Mouse (Mus musculus): ENCODE data around the gene Smim4. TPM values are rescaled to one million over a fixed set of nuclear protein-coding genes. Genes with fewer than 3 reads are reported as not detected.

The Smim4 gene
- 59.3 and 61.1 TPM in 2 replicates for polyA plus RNA-seq (2015; fragmentation: Nextera tagmentation; extraction: Ambion mirVana)

GRCm38 (mm10) chr14:31128826-31129219 lies at the start of gene Smim4:
TSS of gene Smim4 (minus strand) at chr14:31128956.
- Histone ChIP-seq H3K27me3 (no peaks in the 10 kb centered on the region), H3K9ac (peak within 1 kb of the TSS; percentile 71), H3K27ac (replicated peaks) (peak within 1 kb of the TSS; percentile 87), H3K9me3 (no peaks in the 10 kb centered on the region), H3K36me3 (no peaks in the 10 kb centered on the region), H3K4me2 (peak within 1 kb of the TSS; percentile 95), H3K4me3 (peak within 1 kb of the TSS; percentile 71), H3K4me1 (replicated peaks) (peaks cover 67% of the 10 kb centered on the region)
- WGBS = under 1% methylated on average over 33 of the region's 33 CpGs
- peak; percentile 96 for ATAC-seq (ENCODE audit: low FRiP score, low read depth)

GRCm38 (mm10) chr14:31177715-31178114 lies 49.0 kb upstream of the Smim4 start:
- Histone ChIP-seq H3K4me1 (replicated peaks) (no peaks in the 10 kb centered on the region), H3K9me3 (no peaks in the 10 kb centered on the region), H3K4me3 (no peak overlapping the region), H3K4me2 (no peak overlapping the region), H3K27me3 (no peaks in the 10 kb centered on the region), H3K36me3 (peaks cover 96% of the 10 kb centered on the region), H3K9ac (no peak overlapping the region), H3K27ac (replicated peaks) (no peak overlapping the region)
- WGBS = 89% methylated on average over 5 of the region's 5 CpGs
- ATAC-seq (ENCODE audit: low FRiP score, low read depth) = no peak

GRCm38 (mm10) chr14:31177287-31177686 lies 48.5 kb upstream of the Smim4 start:
- Histone ChIP-seq H3K36me3 (peaks cover 96% of the 10 kb centered on the region), H3K4me3 (no peak overlapping the region), H3K9ac (no peak overlapping the region), H3K9me3 (no peaks in the 10 kb centered on the region), H3K27me3 (no peaks in the 10 kb centered on the region), H3K4me2 (no peak overlapping the region), H3K27ac (replicated peaks) (no peak overlapping the region), H3K4me1 (replicated peaks) (no peaks in the 10 kb centered on the region)
- WGBS = 94% methylated on average over 16 of the region's 16 CpGs
- no peak for ATAC-seq (ENCODE audit: low FRiP score, low read depth)

- no peak overlapping the region for H3K4me2 ChIP-seq
- no peaks in the 10 kb centered on the region for H3K9me3 ChIP-seq
- H3K27ac ChIP-seq (replicated peaks) = no peak overlapping the region
- no peak overlapping the region for H3K4me3 ChIP-seq
- 0 out of 2 replicates have a peak, but pooled peaks cover under 1% of the 10 kb centered on the region for H3K4me1 ChIP-seq (replicated peaks)
- H3K9ac ChIP-seq = no peak overlapping the region
- no peaks in the 10 kb centered on the region for H3K27me3 ChIP-seq
- H3K36me3 ChIP-seq = peaks cover 80% of the 10 kb centered on the region
- no peak for ATAC-seq (ENCODE audit: low FRiP score, low read depth)
- 90% methylated on average over 7 of the region's 7 CpGs for WGBS
These were observed 44.8 kb upstream of the Smim4 start for GRCm38 (mm10) chr14:31173537-31173936.

GRCm38 (mm10) chr14:31172781-31173455 lies 44.2 kb upstream of the Smim4 start:
- no peaks in the 10 kb centered on the region for H3K27me3 ChIP-seq
- no peak for ATAC-seq (ENCODE audit: low FRiP score, low read depth)
- H3K27ac ChIP-seq (replicated peaks) = no peak overlapping the region
- WGBS = 85% methylated on average over 18 of the region's 18 CpGs
- H3K36me3 ChIP-seq = peaks cover 76% of the 10 kb centered on the region
- H3K4me3 ChIP-seq = no peak overlapping the region
- H3K9me3 ChIP-seq = no peaks in the 10 kb centered on the region
- H3K9ac ChIP-seq = no peak overlapping the region
- peaks cover 6% of the 10 kb centered on the region; the same call in 1 of the 2 replicates for H3K4me1 ChIP-seq (replicated peaks)
- no peak overlapping the region for H3K4me2 ChIP-seq

- H3K27ac ChIP-seq (replicated peaks) = no peak overlapping the region
- 95% methylated on average over 15 of the region's 15 CpGs for WGBS
- H3K4me1 ChIP-seq (replicated peaks) = peaks cover 6% of the 10 kb centered on the region; the same call in 1 of the 2 replicates
- H3K27me3 ChIP-seq = no peaks in the 10 kb centered on the region
- H3K4me3 ChIP-seq = no peak overlapping the region
- no peaks in the 10 kb centered on the region for H3K9me3 ChIP-seq
- ATAC-seq (ENCODE audit: low FRiP score, low read depth) = no peak
- peaks cover 65% of the 10 kb centered on the region for H3K36me3 ChIP-seq
- H3K9ac ChIP-seq = no peak overlapping the region
- H3K4me2 ChIP-seq = no peak overlapping the region
These were observed 43.1 kb upstream of the Smim4 start for GRCm38 (mm10) chr14:31171821-31172220.

- Histone ChIP-seq H3K27me3 (no peaks in the 10 kb centered on the region), H3K27ac (replicated peaks) (0 out of 2 replicates have a peak overlapping the region, but pooled peaks have one; percentile 6), H3K4me1 (replicated peaks) (peaks cover 10% of the 10 kb centered on the region), H3K4me2 (no peak overlapping the region), H3K4me3 (no peak overlapping the region), H3K36me3 (peaks cover 60% of the 10 kb centered on the region), H3K9ac (no peak overlapping the region), H3K9me3 (no peaks in the 10 kb centered on the region)
- 77% methylated on average over 11 of the region's 11 CpGs for WGBS
- ATAC-seq (ENCODE audit: low FRiP score, low read depth) = no peak
These were observed 42.6 kb upstream of the Smim4 start for GRCm38 (mm10) chr14:31171386-31171785.

- no peak for ATAC-seq (ENCODE audit: low FRiP score, low read depth)
- H3K27ac ChIP-seq (replicated peaks) = 0 out of 2 replicates have a peak overlapping the region, but pooled peaks have one; percentile 6
- H3K27me3 ChIP-seq = no peaks in the 10 kb centered on the region
- no peak overlapping the region for H3K9ac ChIP-seq
- H3K4me3 ChIP-seq = no peak overlapping the region
- no peak overlapping the region for H3K4me2 ChIP-seq
- H3K9me3 ChIP-seq = no peaks in the 10 kb centered on the region
- peaks cover 56% of the 10 kb centered on the region for H3K36me3 ChIP-seq
- H3K4me1 ChIP-seq (replicated peaks) = peaks cover 13% of the 10 kb centered on the region
- WGBS = 75% methylated on average over 13 of the region's 13 CpGs
These were observed 42.2 kb upstream of the Smim4 start for GRCm38 (mm10) chr14:31170963-31171362.

GRCm38 (mm10) chr14:31169508-31169907 lies 40.8 kb upstream of the Smim4 start:
- ATAC-seq (ENCODE audit: low FRiP score, low read depth) = no peak
- Histone ChIP-seq H3K9ac (no peak overlapping the region), H3K4me1 (replicated peaks) (peaks cover 18% of the 10 kb centered on the region), H3K36me3 (peaks cover 42% of the 10 kb centered on the region), H3K9me3 (no peaks in the 10 kb centered on the region), H3K4me2 (no peak overlapping the region), H3K27ac (replicated peaks) (no peak overlapping the region), H3K4me3 (no peak overlapping the region), H3K27me3 (no peaks in the 10 kb centered on the region)
- 78% methylated on average over 6 of the region's 6 CpGs for WGBS

GRCm38 (mm10) chr14:31168425-31168824 lies 39.7 kb upstream of the Smim4 start, which contains the start of gene Stab1:
TSS of gene Stab1 (minus strand) at chr14:31168641.
- no peak for ATAC-seq (ENCODE audit: low FRiP score, low read depth)
- 0 out of 2 replicates have a peak within 1 kb of the TSS, but pooled peaks have one; percentile 17 for H3K27ac ChIP-seq (replicated peaks)
- WGBS = 60% methylated on average over 10 of the region's 10 CpGs
- H3K36me3 ChIP-seq = peaks cover 32% of the 10 kb centered on the region
- H3K4me1 ChIP-seq (replicated peaks) = peaks cover 18% of the 10 kb centered on the region
- H3K4me3 ChIP-seq = peak within 1 kb of the TSS; percentile 15; the same call in 1 of the 2 replicates
- H3K27me3 ChIP-seq = no peaks in the 10 kb centered on the region
- no peak within 1 kb of the TSS for H3K9ac ChIP-seq
- H3K9me3 ChIP-seq = no peaks in the 10 kb centered on the region
- peak within 1 kb of the TSS; percentile 27 for H3K4me2 ChIP-seq

- H3K36me3 ChIP-seq = peaks cover 16% of the 10 kb centered on the region
- H3K4me3 ChIP-seq = no peak overlapping the region
- WGBS = 42% methylated on average over 9 of the region's 9 CpGs
- H3K4me1 ChIP-seq (replicated peaks) = peaks cover 18% of the 10 kb centered on the region
- no peaks in the 10 kb centered on the region for H3K27me3 ChIP-seq
- no peak for ATAC-seq (ENCODE audit: low FRiP score, low read depth)
- H3K4me2 ChIP-seq = 0 out of 2 replicates have a peak overlapping the region, but pooled peaks have one; percentile 27
- H3K9ac ChIP-seq = no peak overlapping the region
- 0 out of 2 replicates have a peak overlapping the region, but pooled peaks have one; percentile 3 for H3K27ac ChIP-seq (replicated peaks)
- no peaks in the 10 kb centered on the region for H3K9me3 ChIP-seq
These were observed 38.1 kb upstream of the Smim4 start for GRCm38 (mm10) chr14:31166827-31167226.

GRCm38 (mm10) chr14:31165991-31166630 lies 37.4 kb upstream of the Smim4 start:
- 0 out of 2 replicates have a peak overlapping the region, but pooled peaks have one; percentile 3 for H3K27ac ChIP-seq (replicated peaks)

More at GRCm38 (mm10) chr14:31165991-31166630, 37.4 kb upstream of the Smim4 start:
- Histone ChIP-seq H3K4me3 (no peak overlapping the region), H3K4me1 (replicated peaks) (peaks cover 18% of the 10 kb centered on the region), H3K9me3 (no peaks in the 10 kb centered on the region), H3K36me3 (peaks cover 8% of the 10 kb centered on the region), H3K27me3 (no peaks in the 10 kb centered on the region), H3K4me2 (no peak overlapping the region), H3K9ac (no peak overlapping the region)
- ATAC-seq (ENCODE audit: low FRiP score, low read depth) = no peak
- 55% methylated on average over 10 of the region's 10 CpGs for WGBS
